Mouse (Mus musculus) thymus, adult 2 months (tissue): ENCODE data around the gene Nfe2. TPM values are rescaled to one million over a fixed set of nuclear protein-coding genes. Genes with fewer than 3 reads are reported as not detected.

Experiments used
- DNase-seq: peaks from one replicate; pipeline ENCODE4 v3.0.0; 2021
- H3K27ac ChIP-seq: fragments of 200-500 bp; 2 replicates; pipeline ENCODE4 v1.5.1; 2012; ENCODE audit warnings: low read length, control low read depth; ENCODE audit not compliant: control insufficient read depth, insufficient read depth
- H3K27me3 ChIP-seq: fragments of 200-500 bp; 2 replicates; pipeline ENCODE4 v1.6.1; 2012; ENCODE audit warnings: mild to moderate bottlenecking, low read length, moderate library complexity, mixed read lengths; ENCODE audit not compliant: control insufficient read depth, insufficient read depth
- H3K36me3 ChIP-seq: fragments of 200-500 bp; 2 replicates; pipeline ENCODE4 v1.6.1; 2012; ENCODE audit warnings: mild to moderate bottlenecking, low read length, moderate library complexity; ENCODE audit not compliant: control insufficient read depth, insufficient read depth
- H3K4me1 ChIP-seq: fragments of 200-500 bp; replicated peaks from 2 replicates; pipeline ENCODE4 v1.6.1; 2012; ENCODE audit warnings: low read length; ENCODE audit not compliant: control insufficient read depth, insufficient read depth
- H3K4me3 ChIP-seq: fragments of 200-500 bp; 2 replicates; pipeline ENCODE4 v1.5.1; 2012; ENCODE audit warnings: mild to moderate bottlenecking, low read length, control low read depth, moderate library complexity; ENCODE audit not compliant: control insufficient read depth, insufficient read depth
- CTCF ChIP-seq: fragments of 200-500 bp; IDR thresholded peaks from 2 replicates; pipeline ENCODE4 v1.5.1; 2012; ENCODE audit warnings: mild to moderate bottlenecking, control low read depth, low read length, moderate library complexity, borderline replicate concordance; ENCODE audit not compliant: control insufficient read depth, poor library complexity, insufficient read depth; ENCODE audit errors: extremely low read depth
- POLR2A ChIP-seq: fragments of 200-500 bp; IDR thresholded peaks from 2 replicates; pipeline ENCODE4 v1.6.1; 2012; ENCODE audit warnings: mild to moderate bottlenecking, low read length, control low read depth, moderate library complexity; ENCODE audit not compliant: control insufficient read depth, poor library complexity, insufficient read depth; ENCODE audit errors: extremely low read depth
- WGBS: fragments of 180-500 bp; shearing (Covaris S2); methylation state at CpG from one replicate; pipeline ENCODE4 v1.1.7; 2018; 5-methylcytosine and 5-hydroxymethylcytosine counted together
- polyA plus RNA-seq: library from polyadenylated mRNA; depleted of rRNA; stranded (reverse); fragments of >200 nt; gene quantifications from 2 replicates; pipeline ENCODE4 v1.2.3, GENCODE M21; 2012

The Nfe2 gene
- polyA plus RNA-seq, 1 experiment: 4.9 TPM

GRCm38 (mm10) chr15:103303916-103304615 lies 45.9 kb upstream of the Nfe2 start:
- 45% methylated on average over 8 of the region's 8 CpGs for whole genome bisulfite sequencing
- no peaks in the 10 kb centered on the region for H3K27me3 ChIP-seq
- H3K27ac ChIP-seq: no peak overlapping the region
- no peak overlapping the region for H3K4me3 ChIP-seq
- H3K36me3 ChIP-seq: peaks cover 3% of the 10 kb centered on the region; the same call in 1 of the 2 replicates
- DNase-seq: no peak
- H3K4me1 ChIP-seq: peaks cover 11% of the 10 kb centered on the region
- TF ChIP-seq POLR2A (no peak), CTCF (no peak)

- Histone ChIP-seq H3K36me3 (peaks cover 14% of the 10 kb centered on the region), H3K4me3 (no peak overlapping the region), H3K27ac (no peak overlapping the region), H3K27me3 (no peaks in the 10 kb centered on the region), H3K4me1 (peaks cover 11% of the 10 kb centered on the region)
- no peak for DNase-seq
- TF ChIP-seq POLR2A (no peak), CTCF (no peak)
- 64% methylated on average over 6 of the region's 6 CpGs for WGBS
These were observed 44.3 kb upstream of the Nfe2 start for GRCm38 (mm10) chr15:103302341-103303021.

- no peak for TF ChIP-seq POLR2A
- no peak for TF ChIP-seq CTCF
- Histone ChIP-seq H3K27me3 (no peaks in the 10 kb centered on the region), H3K27ac (no peak overlapping the region), H3K36me3 (peaks cover 21% of the 10 kb centered on the region), H3K4me1 (peaks cover 9% of the 10 kb centered on the region), H3K4me3 (no peak overlapping the region)
- DNase-seq: no peak
- 78% methylated on average over 5 of the region's 5 CpGs for WGBS
These were observed 43.5 kb upstream of the Nfe2 start for GRCm38 (mm10) chr15:103301547-103302340.

GRCm38 (mm10) chr15:103301046-103301445 lies 42.8 kb upstream of the Nfe2 start:
- Histone ChIP-seq H3K4me3 (no peak overlapping the region), H3K36me3 (peaks cover 25% of the 10 kb centered on the region), H3K4me1 (peaks cover 9% of the 10 kb centered on the region), H3K27ac (no peak overlapping the region), H3K27me3 (no peaks in the 10 kb centered on the region)
- TF ChIP-seq POLR2A: no peak
- TF ChIP-seq CTCF: no peak
- 79% methylated on average over 2 of the region's 2 CpGs for WGBS
- no peak for DNase-seq

- no peaks in the 10 kb centered on the region for H3K27me3 ChIP-seq
- H3K4me1 ChIP-seq: peaks cover 12% of the 10 kb centered on the region
- TF ChIP-seq POLR2A (no peak), CTCF (no peak)
- no peak for DNase-seq
- H3K27ac ChIP-seq: no peak overlapping the region
- no peak overlapping the region for H3K4me3 ChIP-seq
- peaks cover 25% of the 10 kb centered on the region for H3K36me3 ChIP-seq
- WGBS: 67% methylated on average over 2 of the region's 2 CpGs
These were observed 42.4 kb upstream of the Nfe2 start for GRCm38 (mm10) chr15:103300560-103300959.

GRCm38 (mm10) chr15:103300067-103300471 lies 41.9 kb upstream of the Nfe2 start:
- Histone ChIP-seq H3K27me3 (no peaks in the 10 kb centered on the region), H3K27ac (no peak overlapping the region), H3K4me3 (no peak overlapping the region), H3K4me1 (peaks cover 13% of the 10 kb centered on the region; the same call in 1 of the 2 replicates), H3K36me3 (peaks cover 25% of the 10 kb centered on the region)
- DNase-seq: no peak
- whole genome bisulfite sequencing: 88% methylated on average over 18 of the region's 18 CpGs
- TF ChIP-seq CTCF (no peak), POLR2A (no peak)
